ENCODE assay signal across 23 mouse cellular contexts in genomic region chr6:23131015-23131414, GRCm38 (mm10). TPM values are rescaled to one million over a fixed set of nuclear protein-coding genes. Genes with fewer than 3 reads are reported as not detected.
DNase-seq lines count a peak whose midpoint lies in the region; ATAC-seq and TF ChIP-seq lines count a peak whose summit lies in the region.
"Had no signal": no experiment of that assay in that cellular context is flagged by ENCODE, and none has a peak within 500 bp of the region (broad histone marks: within the 10 kb centered on the region; RNA-seq: fewer than 3 reads in every experiment).

No protein-coding gene starts in this region.

- H3K27me3 ChIP-seq in intestine, embryonic 15.5 days (replicated peaks), result 0 out of 2 replicates have a peak, but pooled peaks cover 2% of the 10 kb centered on the region
- H3K27me3 ChIP-seq in intestine, postnatal 0 days (replicated peaks; ENCODE audit: control insufficient read depth, insufficient read depth, low read length), result no peaks in the 10 kb centered on the region
- H3K27me3 ChIP-seq in kidney, postnatal 0 days (ENCODE audit: insufficient read depth, low read length), result no peaks in the 10 kb centered on the region
- H3K27me3 ChIP-seq in liver, adult 2 months (ENCODE audit: control insufficient read depth, insufficient read depth, low read length), result no peaks in the 10 kb centered on the region
- H3K27me3 ChIP-seq in liver, postnatal 0 days (ENCODE audit: insufficient read depth, low read length), result no peaks in the 10 kb centered on the region
- H3K27me3 ChIP-seq: CH12.LX; embryonic facial prominence, embryonic 15.5 days; hindbrain, embryonic 15.5 days had no signal

- no peak for TF ChIP-seq CTCF in intestine, postnatal 0 days (IDR thresholded peaks at IDR 0.05; ENCODE audit: low read depth)
- TF ChIP-seq CTCF in kidney, postnatal 0 days (IDR thresholded peaks at IDR 0.05; ENCODE audit: low read depth), result no peak
- TF ChIP-seq CTCF in liver, adult 2 months (IDR thresholded peaks at IDR 0.05; ENCODE audit: low read depth, low read length), result no peak
- no peak for TF ChIP-seq CTCF in liver, postnatal 0 days (IDR thresholded peaks at IDR 0.05; ENCODE audit: low read depth)

- no peaks in the 10 kb centered on the region for H3K36me3 ChIP-seq in intestine, embryonic 15.5 days
- no peaks in the 10 kb centered on the region for H3K36me3 ChIP-seq in intestine, postnatal 0 days (ENCODE audit: control insufficient read depth, insufficient read depth)
- H3K36me3 ChIP-seq in kidney, postnatal 0 days (ENCODE audit: insufficient read depth, low read length), result no peaks in the 10 kb centered on the region
- H3K36me3 ChIP-seq in liver, adult 2 months (ENCODE audit: control insufficient read depth, insufficient read depth, low read length), result peaks cover 2% of the 10 kb centered on the region; the same call in 1 of the 2 replicates
- no peaks in the 10 kb centered on the region for H3K36me3 ChIP-seq in liver, postnatal 0 days (replicated peaks; ENCODE audit: insufficient read depth, low read length)
- H3K36me3 ChIP-seq: embryonic facial prominence, embryonic 15.5 days; hindbrain, embryonic 15.5 days had no signal

- no peak overlapping the region for H3K27ac ChIP-seq in intestine, embryonic 15.5 days
- no peak overlapping the region for H3K27ac ChIP-seq in intestine, postnatal 0 days (ENCODE audit: low read depth, low read length)
- no peak overlapping the region for H3K27ac ChIP-seq in kidney, postnatal 0 days
- peak overlapping the region; percentile 49 for H3K27ac ChIP-seq in liver, adult 2 months (replicated peaks; ENCODE audit: insufficient read depth, low read depth, low read length)
- peak overlapping the region; percentile 94 for H3K27ac ChIP-seq in liver, postnatal 0 days (ENCODE audit: low read depth)
- H3K27ac ChIP-seq: embryonic facial prominence, embryonic 15.5 days; hindbrain, embryonic 15.5 days had no signal

- no peaks in the 10 kb centered on the region for H3K9me3 ChIP-seq in intestine, embryonic 15.5 days
- H3K9me3 ChIP-seq in intestine, postnatal 0 days (ENCODE audit: control insufficient read depth), result no peaks in the 10 kb centered on the region
- no peaks in the 10 kb centered on the region for H3K9me3 ChIP-seq in kidney, postnatal 0 days (replicated peaks; ENCODE audit: low read length)
- no peaks in the 10 kb centered on the region for H3K9me3 ChIP-seq in liver, postnatal 0 days (ENCODE audit: low read length)
- H3K9me3 ChIP-seq: embryonic facial prominence, embryonic 15.5 days; hindbrain, embryonic 15.5 days; megakaryocyte, embryonic 14.5 days had no signal

- intact Hi-C loops in heart, postnatal 14 days (cut with DNase I), result no loop called here

- 0 out of 2 replicates have a peak, but pooled peaks have one; percentile 3 for TF ChIP-seq EP300 in liver, postnatal 0 days (IDR thresholded peaks at IDR 0.05; ENCODE audit: low read depth)

- 52% methylated on average over 4 of the region's 4 CpGs for WGBS in intestine, embryonic 15.5 days
- WGBS in intestine, postnatal 0 days, result 45% methylated on average over 4 of the region's 4 CpGs
- WGBS in kidney, postnatal 0 days, result 28% methylated on average over 4 of the region's 4 CpGs
- WGBS in liver, adult 2 months, result 25% methylated on average over 4 of the region's 4 CpGs
- WGBS in liver, postnatal 0 days (ENCODE audit: insufficient replicate concordance), result 36% methylated on average over 4 of the region's 4 CpGs

- peak; percentile 22; the same call in 1 of the 2 replicates for ATAC-seq in intestine, embryonic 15.5 days
- no peak for ATAC-seq in intestine, postnatal 0 days
- ATAC-seq in kidney, postnatal 0 days (replicated peaks; ENCODE audit: low FRiP score, low read depth), result peak; percentile 60
- peak; percentile 44 for ATAC-seq in liver, postnatal 0 days
- ATAC-seq: forebrain, postnatal 0 days had no signal

- H3K79me2 ChIP-seq in liver, adult 2 months (ENCODE audit: control insufficient read depth, insufficient read depth, low read length), result peaks cover 7% of the 10 kb centered on the region; the same call in 1 of the 2 replicates

- no peak overlapping the region for H3K9ac ChIP-seq in intestine, embryonic 15.5 days
- H3K9ac ChIP-seq in intestine, postnatal 0 days (ENCODE audit: low read depth, low read length), result no peak overlapping the region
- no peak overlapping the region for H3K9ac ChIP-seq in kidney, postnatal 0 days (ENCODE audit: low read depth, low read length)
- peak overlapping the region; percentile 62; the same call in 1 of the 2 replicates for H3K9ac ChIP-seq in liver, adult 2 months (ENCODE audit: low read depth, low read length)
- peak overlapping the region; percentile 72; the same call in 1 of the 2 replicates for H3K9ac ChIP-seq in liver, postnatal 0 days (replicated peaks)
- H3K9ac ChIP-seq: embryonic facial prominence, embryonic 15.5 days; forebrain, postnatal 0 days; hindbrain, embryonic 15.5 days had no signal

- no peak overlapping the region for H3K4me2 ChIP-seq in intestine, embryonic 15.5 days (replicated peaks)
- no peak overlapping the region for H3K4me2 ChIP-seq in intestine, postnatal 0 days (replicated peaks; ENCODE audit: low read depth)
- no peak overlapping the region for H3K4me2 ChIP-seq in kidney, postnatal 0 days (ENCODE audit: low read length)
- peak overlapping the region; percentile 44 for H3K4me2 ChIP-seq in liver, postnatal 0 days (ENCODE audit: low read depth, low read length)
- H3K4me2 ChIP-seq: embryonic facial prominence, embryonic 15.5 days; hindbrain, embryonic 15.5 days had no signal

- H3K4me3 ChIP-seq in intestine, embryonic 15.5 days (replicated peaks), result no peak overlapping the region
- H3K4me3 ChIP-seq in intestine, postnatal 0 days (ENCODE audit: low read depth, low read length), result no peak overlapping the region
- H3K4me3 ChIP-seq in kidney, postnatal 0 days (replicated peaks; ENCODE audit: low read depth, low read length), result no peak overlapping the region
- peak overlapping the region; percentile 99 for H3K4me3 ChIP-seq in liver, adult 2 months (ENCODE audit: insufficient read depth, low read depth, low read length)
- peak overlapping the region; percentile 52 for H3K4me3 ChIP-seq in liver, postnatal 0 days (ENCODE audit: low read depth, low read length)
- H3K4me3 ChIP-seq: embryonic facial prominence, embryonic 15.5 days; hindbrain, embryonic 15.5 days; megakaryocyte, embryonic 14.5 days; myocyte had no signal

- peak; percentile 27 for DNase-seq in kidney, postnatal 0 days (ENCODE audit: low spot score)
- DNase-seq in liver, adult 2 months (ENCODE audit: extremely low read depth, low read depth, low spot score), result peak; percentile 98
- peak; percentile 21 for DNase-seq in liver, postnatal 0 days
- no peak for DNase-seq in layer of hippocampus, adult 9-11 months
- DNase-seq in spleen, postnatal 14 days (ENCODE audit: low spot score in 2 of 2), result no peak
- no peak for DNase-seq in heart, postnatal 14 days
- DNase-seq: cerebellum, adult 2 months; cerebellum, postnatal 36 days; forebrain, postnatal 0 days; heart, postnatal 4 days; lung, adult 18-20 months; lung, postnatal 14 days; midbrain, embryonic 14.5 days had no signal

- H3K4me1 ChIP-seq in intestine, embryonic 15.5 days (replicated peaks), result 0 out of 2 replicates have a peak, but pooled peaks cover 3% of the 10 kb centered on the region
- no peaks in the 10 kb centered on the region for H3K4me1 ChIP-seq in intestine, postnatal 0 days (replicated peaks; ENCODE audit: control insufficient read depth, insufficient read depth, low read length)
- peaks cover 6% of the 10 kb centered on the region; the same call in 1 of the 2 replicates for H3K4me1 ChIP-seq in kidney, postnatal 0 days (replicated peaks; ENCODE audit: insufficient read depth, low read length)
- peaks cover 22% of the 10 kb centered on the region for H3K4me1 ChIP-seq in liver, adult 2 months (ENCODE audit: control insufficient read depth, insufficient read depth, low read length)
- H3K4me1 ChIP-seq in liver, postnatal 0 days (ENCODE audit: insufficient read depth), result no peaks in the 10 kb centered on the region; the same call in 1 of the 2 replicates
- H3K4me1 ChIP-seq: megakaryocyte, embryonic 14.5 days had no signal

- no peak for TF ChIP-seq POLR2A in liver, adult 2 months (IDR thresholded peaks at IDR 0.05; ENCODE audit: extremely low read depth, insufficient read depth, low read length)

RNA-seq across cellular contexts. Expression of gene Aass, which starts 1.8 kb away (rescaled TPM):
- 1.4 and 1.6 TPM in 2 replicates for polyA plus RNA-seq in intestine, embryonic 15.5 days (2015; fragmentation: Nextera tagmentation; extraction: Ambion mirVana)
- 0.35 and 0.48 TPM in 2 replicates for polyA plus RNA-seq in intestine, postnatal 0 days (2015; fragmentation: Nextera tagmentation; extraction: Ambion mirVana)
- polyA plus RNA-seq in kidney, postnatal 0 days (2015; fragmentation: Nextera tagmentation; extraction: Ambion mirVana), result 1.9 and 2.4 TPM in 2 replicates
- total RNA-seq in liver, adult 2 months (2014; rRNA removed), result 328 and 378 TPM in 2 replicates
- polyA plus RNA-seq in liver, adult 2 months (2012; rRNA removed), result 66.8 and 84.2 TPM in 2 replicates
- polyA plus RNA-seq in liver, postnatal 0 days (2015; fragmentation: Nextera tagmentation; extraction: Ambion mirVana), result 43.7 and 49.0 TPM in 2 replicates
- under 1 TPM in 1 of 2 experiments, not detected in 1; 0.24 TPM for total RNA-seq in heart, postnatal 14 days (2021)
- total RNA-seq: CH12.LX; granulocyte monocyte progenitor cell, adult 5-6 weeks; MEL had no signal
- polyA plus RNA-seq: myocyte; small intestine, adult 2 months had no signal

Comparison
In these comparisons a context has a peak if more than half of its experiments do, and no peak if none do; other contexts are left out.
1. H3K27ac ChIP-seq: peak in liver, adult 2 months (single experiment) and liver, postnatal 0 days (single experiment); none in intestine, embryonic 15.5 days (single experiment), intestine, postnatal 0 days (single experiment) and kidney, postnatal 0 days (single experiment).
2. H3K4me3 ChIP-seq: peak in liver, adult 2 months (single experiment) and liver, postnatal 0 days (single experiment); none in intestine, embryonic 15.5 days (single experiment), intestine, postnatal 0 days (single experiment) and kidney, postnatal 0 days (single experiment).
3. H3K9ac ChIP-seq: peak in liver, adult 2 months (single experiment) and liver, postnatal 0 days (single experiment); none in intestine, embryonic 15.5 days (single experiment), intestine, postnatal 0 days (single experiment) and kidney, postnatal 0 days (single experiment).
4. DNase-seq: peak in kidney, postnatal 0 days (single experiment), liver, adult 2 months (single experiment) and liver, postnatal 0 days (single experiment); none in layer of hippocampus, adult 9-11 months (single experiment), spleen, postnatal 14 days (0 of 2) and heart, postnatal 14 days (0 of 2).
5. RNA of gene Aass, which starts 1.8 kb away (polyA plus RNA-seq): 66.8 to 84.2 TPM in liver, adult 2 months and 43.7 to 49.0 TPM in liver, postnatal 0 days; 1.9 to 2.4 TPM in kidney, postnatal 0 days, 1.4 to 1.6 TPM in intestine, embryonic 15.5 days and 0.35 to 0.48 TPM in intestine, postnatal 0 days; every median in the first group is over 10 times any median in the second.